Mouse (Mus musculus) G1E-ER4 (cell line): ENCODE data around the gene Trhr2. TPM values are rescaled to one million over a fixed set of nuclear protein-coding genes. Genes with fewer than 3 reads are reported as not detected.

Experiments
- GATA1 ChIP-seq: IDR thresholded peaks from one replicate; pipeline ENCODE4 v1.8.0; 2012; ENCODE audit warnings: low read length, inconsistent platforms
- polyA plus RNA-seq: library from polyadenylated mRNA; stranded (reverse); fragments of >175 nt; gene quantifications from 2 replicates; pipeline ENCODE4 v1.2.3, GENCODE M21; 2012

Trhr2 gene
- polyA plus RNA-seq, 1 experiment, result not detected

DNA sequence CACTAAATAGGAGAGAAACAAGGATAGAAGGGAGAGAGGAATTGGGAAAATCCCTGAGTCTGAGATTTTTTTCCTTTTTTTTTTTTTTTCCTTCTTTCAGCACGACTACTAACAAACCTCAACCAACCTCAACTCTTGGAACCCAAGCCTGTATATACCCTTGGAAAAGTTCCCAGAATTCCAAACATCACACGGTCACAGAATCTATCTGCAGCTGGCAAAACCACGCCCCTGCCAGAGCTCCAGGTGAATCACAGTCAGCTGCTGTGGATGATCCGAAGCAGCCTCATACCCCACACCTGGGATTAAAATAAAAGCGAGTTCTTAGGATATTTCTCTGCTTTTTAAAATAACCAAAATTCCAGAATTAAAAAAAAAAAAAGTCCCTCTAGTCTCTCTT is 18.2 kb downstream of the Trhr2 start:
- no peak for TF ChIP-seq GATA1

DNA sequence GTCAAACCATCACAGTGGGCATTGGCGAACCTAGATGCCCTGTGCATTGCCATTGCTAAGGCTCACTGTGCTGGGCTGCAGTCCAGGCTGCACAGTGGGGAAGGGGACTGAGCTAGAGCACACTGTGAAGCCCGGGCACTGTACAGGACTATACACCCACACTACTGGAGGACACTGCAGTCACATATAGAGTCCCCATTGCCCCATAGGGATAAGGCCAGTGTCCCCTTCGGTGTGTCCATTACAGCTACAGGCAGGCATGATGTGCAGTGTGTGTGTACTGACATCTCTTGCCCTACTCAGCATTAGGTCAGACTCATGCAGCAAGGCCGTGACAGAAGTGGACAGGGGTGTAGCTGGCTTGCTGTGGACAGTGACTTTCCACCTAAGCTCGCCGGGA is 18.8 kb downstream of the Trhr2 start:
- no peak for TF ChIP-seq GATA1

DNA sequence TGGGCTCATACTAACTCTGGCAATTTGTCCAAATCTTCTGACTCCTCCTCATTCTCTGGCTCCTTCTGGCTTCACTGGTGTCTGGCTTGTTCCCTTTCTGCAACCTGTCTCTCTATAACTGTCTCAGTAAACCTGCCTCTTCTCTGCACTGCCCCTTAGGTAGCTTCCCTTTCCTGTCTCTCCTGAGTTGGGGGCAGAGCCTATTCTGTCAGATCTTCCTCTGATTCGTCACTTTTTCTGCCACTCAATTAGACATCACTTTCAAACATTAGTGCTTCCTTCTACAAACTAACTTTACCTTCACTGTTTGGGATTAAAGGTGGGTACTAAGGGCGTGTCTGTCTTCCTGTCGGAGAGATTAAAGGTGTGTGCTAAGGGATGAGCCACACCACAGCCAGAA is 19.8 kb downstream of the Trhr2 start:
- TF ChIP-seq GATA1, result no peak

DNA sequence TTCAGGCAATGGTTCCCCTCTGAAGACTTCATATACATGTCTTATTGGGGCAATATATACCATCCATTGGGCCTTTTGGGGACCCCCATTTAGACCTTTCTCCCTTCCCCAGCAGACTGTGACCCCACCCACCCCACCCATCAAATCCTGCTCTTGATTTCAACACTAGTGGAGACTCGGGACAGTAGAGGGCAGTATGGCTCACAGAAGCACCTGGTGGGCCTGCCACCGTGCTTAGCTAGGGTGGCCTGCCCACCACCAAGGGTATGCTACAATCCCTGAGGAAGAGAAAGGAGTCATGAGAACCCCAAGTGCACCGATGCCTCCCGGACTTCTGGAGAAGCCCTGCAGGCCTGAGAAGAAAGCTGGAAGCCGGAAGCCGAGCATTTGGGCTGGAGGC is 21.7 kb downstream of the Trhr2 start:
- TF ChIP-seq GATA1, result no peak

DNA sequence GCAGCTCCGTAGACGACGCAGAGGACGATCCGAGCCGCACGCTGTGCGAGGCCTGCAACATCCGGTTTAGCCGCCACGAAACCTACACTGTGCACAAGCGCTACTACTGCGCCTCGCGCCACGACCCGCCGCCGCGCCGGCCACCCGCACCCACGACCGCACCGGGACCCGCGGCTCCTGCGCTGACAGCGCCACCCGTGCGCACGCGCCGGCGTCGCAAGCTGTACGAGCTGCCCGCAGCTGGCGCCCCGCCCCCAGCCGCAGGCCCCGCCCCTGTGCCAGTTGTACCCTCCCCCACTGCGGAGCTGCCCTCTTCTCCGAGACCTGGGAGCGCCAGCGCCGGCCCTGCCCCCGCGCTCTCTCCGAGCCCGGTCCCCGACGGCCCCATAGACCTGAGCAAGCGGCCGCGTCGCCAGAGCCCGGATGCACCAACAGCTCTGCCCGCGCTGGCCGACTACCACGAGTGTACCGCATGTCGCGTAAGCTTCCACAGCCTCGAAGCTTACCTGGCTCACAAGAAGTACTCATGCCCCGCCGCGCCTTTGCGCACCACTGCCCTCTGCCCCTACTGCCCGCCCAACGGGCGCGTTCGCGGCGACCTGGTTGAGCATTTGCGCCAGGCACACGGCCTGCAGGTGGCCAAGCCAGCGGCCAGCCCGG is 24.2 kb downstream of the Trhr2 start:
- TF ChIP-seq GATA1, result no peak

DNA sequence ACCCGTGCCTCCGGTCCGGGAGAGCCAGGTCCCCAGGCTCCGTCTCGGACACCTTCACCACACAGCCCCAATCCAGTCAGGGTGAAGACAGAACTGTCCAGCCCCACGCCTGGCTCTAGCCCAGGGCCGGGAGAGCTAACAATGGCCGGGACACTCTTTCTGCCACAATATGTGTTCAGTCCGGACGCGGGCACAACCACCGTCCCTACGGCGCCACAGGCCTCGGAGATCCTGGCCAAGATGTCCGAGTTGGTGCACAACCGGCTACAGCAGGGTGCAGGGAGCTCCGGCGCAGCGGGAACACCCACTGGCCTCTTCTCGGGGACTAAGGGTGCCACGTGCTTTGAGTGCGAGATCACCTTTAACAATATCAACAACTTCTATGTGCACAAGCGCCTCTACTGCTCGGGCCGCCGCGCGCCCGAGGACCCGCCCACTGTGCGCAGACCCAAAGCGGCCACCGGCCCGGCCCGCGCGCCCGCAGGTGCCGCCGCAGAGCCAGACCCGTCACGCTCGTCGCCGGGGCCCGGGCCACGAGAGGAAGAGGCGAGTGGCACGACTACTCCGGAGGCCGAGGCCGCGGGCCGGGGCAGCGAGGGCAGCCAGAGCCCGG is 24.8 kb downstream of the Trhr2 start:
- TF ChIP-seq GATA1, result no peak

DNA sequence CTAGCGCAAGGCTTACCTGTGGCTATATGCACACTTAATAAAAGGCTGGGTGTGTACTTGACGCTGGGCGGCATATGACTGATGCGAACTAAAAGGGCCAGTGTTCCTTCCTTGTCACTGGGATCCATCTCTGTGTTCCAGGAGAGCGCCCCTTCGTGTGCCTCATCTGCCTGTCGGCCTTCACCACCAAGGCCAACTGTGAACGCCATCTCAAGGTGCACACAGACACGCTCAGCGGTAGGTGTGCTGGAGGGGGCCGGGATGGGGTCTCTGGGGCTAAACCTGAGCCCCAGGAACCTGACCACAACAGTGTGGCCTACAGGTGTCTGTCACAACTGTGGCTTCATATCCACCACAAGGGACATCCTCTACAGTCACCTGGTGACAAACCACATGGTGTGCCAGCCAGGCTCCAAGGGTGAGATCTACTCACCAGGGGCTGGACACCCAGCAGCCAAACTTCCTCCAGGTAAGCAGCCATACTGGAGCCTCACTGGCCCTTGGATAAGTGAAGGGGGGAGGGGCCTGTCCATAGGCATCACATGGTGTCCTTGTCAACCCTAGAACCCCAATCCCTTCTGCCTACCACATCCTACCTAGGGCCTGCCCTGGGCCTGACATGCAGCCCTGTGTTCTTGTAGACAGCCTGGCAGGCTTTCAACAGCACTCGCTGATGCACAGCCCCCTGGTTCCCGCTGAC is 25.6 kb downstream of the Trhr2 start:
- TF ChIP-seq GATA1, result no peak

DNA sequence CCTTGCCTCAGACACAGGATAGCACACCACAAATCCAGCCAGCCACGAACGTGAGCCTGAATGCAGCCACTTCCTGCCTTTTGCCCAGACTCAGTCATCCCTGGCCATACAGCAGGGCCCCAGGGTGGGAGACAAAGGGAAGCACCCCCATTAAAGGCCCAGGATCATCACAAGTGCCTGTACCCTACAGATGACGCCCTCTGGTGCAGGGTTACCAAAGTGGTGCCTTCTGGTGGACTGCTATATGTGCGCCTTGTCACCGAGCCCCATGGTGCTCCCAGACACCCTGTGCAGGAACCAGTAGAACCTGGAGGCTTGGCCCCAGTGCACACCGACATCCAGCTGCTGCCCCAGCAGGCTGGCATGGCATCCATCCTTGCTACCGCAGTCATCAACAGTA is 27.0 kb downstream of the Trhr2 start:
- no peak for TF ChIP-seq GATA1

DNA sequence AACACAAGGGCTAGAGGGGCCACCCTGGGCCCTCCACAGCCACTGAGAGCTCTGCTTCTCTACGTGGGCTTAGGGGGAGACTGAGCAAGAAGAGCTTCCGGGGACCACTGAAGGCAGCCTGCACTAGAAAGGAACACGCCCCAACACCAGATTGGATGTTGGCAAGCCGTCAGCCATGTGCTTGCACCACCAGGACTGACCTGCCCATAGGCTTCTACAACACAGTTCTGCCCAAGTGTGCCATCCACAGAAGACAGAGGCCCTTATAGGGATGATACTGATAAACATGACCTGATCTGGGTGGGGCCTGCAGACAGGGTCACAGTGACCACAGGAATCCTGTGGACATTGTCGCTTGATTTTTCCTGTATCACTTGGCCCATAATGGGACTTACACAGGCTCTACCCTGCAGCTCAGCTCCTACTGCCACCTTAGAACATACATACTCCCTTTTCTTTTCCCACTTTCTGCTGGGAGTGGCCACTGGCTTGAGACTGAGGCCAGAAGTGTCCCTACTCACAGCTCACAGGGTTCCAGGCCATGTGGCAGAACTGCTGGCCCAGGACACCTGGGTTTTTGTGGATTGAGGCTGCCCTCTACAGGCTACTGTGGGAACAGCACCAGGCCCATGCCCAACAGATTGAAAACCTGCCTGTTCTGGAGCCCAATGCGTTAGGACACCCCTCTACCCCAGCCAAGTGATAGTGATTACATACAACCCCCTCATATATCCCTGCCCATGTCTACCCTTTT is 27.6 kb downstream of the Trhr2 start:
- TF ChIP-seq GATA1, result no peak

DNA sequence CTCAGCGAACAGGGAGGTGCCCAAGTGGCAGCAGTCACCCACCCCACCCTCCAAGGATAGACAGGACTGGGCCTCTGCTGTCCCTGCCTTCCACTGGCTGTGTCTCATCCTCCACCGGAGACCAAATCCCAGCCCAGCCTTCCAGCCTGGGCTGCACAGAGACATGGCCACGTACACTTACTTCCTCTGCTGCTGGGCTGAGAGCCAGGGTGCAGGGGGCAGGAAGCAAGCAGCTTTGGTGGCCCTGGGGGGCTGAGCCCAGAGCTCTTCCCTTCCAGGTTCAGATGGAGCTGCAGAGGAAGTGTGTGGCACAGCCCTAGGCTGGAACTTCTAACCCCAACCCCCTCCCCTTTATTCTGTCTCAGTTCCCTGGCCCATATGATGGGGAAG is 29.4 kb downstream of the Trhr2 start:
- TF ChIP-seq GATA1, result no peak

DNA sequence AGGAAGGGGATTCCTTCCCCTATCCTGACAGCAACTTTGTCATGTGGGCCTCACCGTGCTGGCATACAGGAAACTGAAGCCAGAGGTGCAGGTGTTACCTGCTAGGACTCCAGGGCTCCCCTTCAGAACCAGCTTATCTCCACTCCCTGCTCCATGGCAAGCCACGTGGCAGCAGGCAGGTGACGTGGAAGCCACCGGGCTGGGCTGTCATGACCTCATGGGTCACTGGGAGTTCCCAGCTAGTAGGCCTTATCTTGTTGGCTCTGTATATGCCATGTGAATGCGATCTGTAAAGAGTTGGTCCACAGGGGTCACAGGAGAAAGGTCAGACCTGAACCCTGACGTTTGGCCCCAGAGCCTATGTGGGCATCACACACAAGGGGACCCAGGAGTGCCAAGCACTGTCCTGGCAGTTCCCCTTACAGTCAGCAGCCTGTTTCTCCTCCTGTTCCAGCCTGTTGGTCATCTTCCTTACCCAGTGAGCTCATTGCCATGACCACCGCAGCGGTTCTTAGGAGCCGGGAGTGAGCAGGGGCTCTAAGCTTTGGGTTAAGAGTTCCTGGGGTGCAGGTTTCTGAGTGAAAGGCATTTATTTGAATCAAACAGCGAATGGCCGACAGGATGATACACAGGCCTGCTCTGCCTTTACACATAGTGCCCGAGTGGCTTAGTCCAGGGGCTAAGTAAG is 30.0 kb downstream of the Trhr2 start:
- TF ChIP-seq GATA1, result no peak

DNA sequence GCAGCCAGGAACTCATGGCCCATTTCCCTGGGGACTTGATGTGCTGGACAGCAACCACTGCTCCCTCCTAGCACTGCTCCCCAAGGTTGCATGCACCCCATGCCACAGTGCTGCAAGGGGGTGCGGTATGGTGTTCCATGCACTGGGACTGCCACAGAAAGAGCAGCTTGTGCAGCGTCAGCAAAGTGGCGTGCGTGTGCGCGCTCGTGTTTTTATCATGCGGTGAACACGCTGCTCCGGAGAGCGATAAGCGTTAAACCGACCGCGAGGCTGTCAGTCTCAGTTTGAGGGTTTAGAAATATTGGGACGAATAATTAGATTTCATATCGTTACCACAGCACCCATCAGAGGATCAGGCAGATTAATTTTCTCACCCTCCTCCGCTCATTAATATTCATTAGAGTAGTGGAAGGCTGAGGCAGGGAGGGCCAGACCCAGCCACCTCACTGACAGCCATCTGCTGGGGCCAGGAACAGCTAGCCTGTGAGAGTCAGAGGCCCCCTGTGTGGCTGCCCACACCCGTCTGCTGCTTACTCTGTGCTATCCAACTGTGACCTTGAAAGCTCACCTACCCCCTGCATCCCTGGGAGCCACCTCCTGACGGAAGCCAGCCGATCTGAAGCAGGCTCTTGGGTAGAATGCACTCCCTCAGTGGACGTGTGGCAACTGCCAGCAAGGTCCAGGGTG is 30.9 kb downstream of the Trhr2 start:
- TF ChIP-seq GATA1, result peak; percentile 84

DNA sequence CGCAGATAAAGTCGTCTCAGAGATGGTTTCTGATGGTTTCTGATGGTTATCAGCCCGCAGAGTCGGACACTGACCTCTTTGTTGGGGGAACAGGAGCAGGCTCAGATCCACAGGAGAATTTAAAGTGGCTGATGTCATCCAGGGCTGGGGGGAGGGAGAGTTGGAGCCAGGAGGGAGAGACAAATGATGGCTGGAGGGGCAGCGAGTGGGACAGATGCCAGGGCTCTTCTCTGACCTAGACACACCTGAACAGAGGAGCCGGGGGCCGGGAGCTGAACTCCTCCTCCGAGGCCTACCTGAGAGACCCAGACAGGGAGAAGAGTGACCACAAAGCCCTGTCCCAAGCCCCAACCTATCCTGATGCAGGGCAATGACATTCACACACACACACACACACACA is 31.5 kb downstream of the Trhr2 start:
- no peak for TF ChIP-seq GATA1

DNA sequence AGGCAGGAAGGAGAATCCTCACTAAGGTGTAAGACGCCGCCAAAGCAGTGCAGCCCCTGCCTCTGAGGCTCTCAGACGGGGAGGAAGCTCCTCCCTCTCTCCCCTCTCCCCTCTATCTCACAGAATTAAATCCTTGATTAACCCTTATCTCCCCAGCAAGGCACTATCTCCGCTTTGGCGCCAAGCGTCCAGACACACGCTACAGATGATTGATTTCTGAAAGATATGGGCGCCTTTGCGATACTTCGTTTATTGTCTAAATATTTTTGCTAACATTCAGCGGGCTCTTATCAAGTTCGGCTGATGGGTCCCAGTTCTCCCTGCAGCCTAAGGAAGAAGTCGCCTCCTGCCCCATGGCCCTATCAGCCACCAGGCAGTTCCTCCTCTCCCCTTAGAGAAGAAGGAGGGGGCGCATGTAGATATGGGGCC is 34.4 kb downstream of the Trhr2 start:
- TF ChIP-seq GATA1, result no peak

DNA sequence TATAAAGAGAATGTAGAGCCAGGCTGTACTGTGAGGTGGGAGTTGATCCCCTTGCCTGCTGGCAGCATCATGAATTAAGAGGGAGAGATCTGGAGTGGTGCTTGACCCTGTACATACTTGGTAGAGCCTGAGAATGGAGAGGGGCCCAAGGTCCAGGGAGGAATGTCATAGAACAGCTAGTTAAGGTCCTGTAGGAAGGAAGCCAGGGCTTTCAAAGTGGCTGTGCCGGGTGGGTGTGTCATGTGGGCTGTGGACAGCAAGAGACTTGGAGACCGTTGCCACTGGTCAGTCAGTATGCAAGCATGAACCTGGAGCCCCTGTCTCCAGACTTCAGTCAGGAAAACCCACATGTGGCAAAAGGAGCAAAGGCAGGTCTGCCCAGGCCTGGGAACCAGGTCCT is 35.4 kb downstream of the Trhr2 start:
- no peak for TF ChIP-seq GATA1
